20 mouse cellular contexts compared by ENCODE assay signal in genomic region chr2:64033871-64034270, GRCm38 (mm10).
A peak's percentile ranks its signal among the peaks of the same experiment; 100 is the strongest.
DNase-seq lines count a peak whose midpoint lies in the region; ATAC-seq and TF ChIP-seq lines count a peak whose summit lies in the region.
"Had no signal": no experiment of that assay in that cellular context is flagged by ENCODE, and none has a peak within 500 bp of the region (broad histone marks: within the 10 kb centered on the region; RNA-seq: fewer than 3 reads in every experiment).

No protein-coding gene starts in this region.

- TF ChIP-seq POLR2A in liver, adult 2 months (IDR thresholded peaks at IDR 0.05; ENCODE audit: extremely low read depth, insufficient read depth, low read length): no peak
- TF ChIP-seq POLR2A in brain, embryonic 14.5 days (IDR thresholded peaks at IDR 0.05; ENCODE audit: borderline replicate concordance, extremely low read depth, insufficient read depth, insufficient read length, poor library complexity, severe bottlenecking): no peak

- H3K27me3 ChIP-seq in liver, adult 2 months (ENCODE audit: control insufficient read depth, insufficient read depth, low read length): no peaks in the 10 kb centered on the region
- no peaks in the 10 kb centered on the region for H3K27me3 ChIP-seq in liver, embryonic 12.5 days (replicated peaks)
- H3K27me3 ChIP-seq: embryonic facial prominence, embryonic 12.5 days; hindbrain, embryonic 12.5 days; intestine, embryonic 15.5 days had no signal

- H3K36me3 ChIP-seq in liver, adult 2 months (ENCODE audit: control insufficient read depth, insufficient read depth, low read length): no peaks in the 10 kb centered on the region
- no peaks in the 10 kb centered on the region for H3K36me3 ChIP-seq in liver, embryonic 12.5 days
- H3K36me3 ChIP-seq: embryonic facial prominence, embryonic 12.5 days; heart, embryonic 10.5 days; hindbrain, embryonic 12.5 days; intestine, embryonic 15.5 days had no signal

- no peaks in the 10 kb centered on the region for H3K9me3 ChIP-seq in liver, embryonic 12.5 days (replicated peaks)
- H3K9me3 ChIP-seq: embryonic facial prominence, embryonic 12.5 days; heart, embryonic 10.5 days; hindbrain, embryonic 12.5 days; intestine, embryonic 15.5 days had no signal

- peaks cover 4% of the 10 kb centered on the region; the same call in 1 of the 2 replicates for H3K79me2 ChIP-seq in liver, adult 2 months (ENCODE audit: control insufficient read depth, insufficient read depth, low read length)

- no peak for TF ChIP-seq CTCF in gastrocnemius, adult 2 months (IDR thresholded peaks at IDR 0.05)
- no peak for TF ChIP-seq CTCF in liver, adult 2 months (IDR thresholded peaks at IDR 0.05; ENCODE audit: low read depth, low read length)
- TF ChIP-seq CTCF in brain, embryonic 14.5 days (IDR thresholded peaks at IDR 0.05; ENCODE audit: borderline replicate concordance, extremely low read depth, insufficient read depth, insufficient read length): no peak

- no peak overlapping the region for H3K27ac ChIP-seq in gastrocnemius, adult 2 months
- H3K27ac ChIP-seq in liver, adult 2 months (replicated peaks; ENCODE audit: insufficient read depth, low read depth, low read length): no peak overlapping the region
- H3K27ac ChIP-seq in liver, embryonic 12.5 days: no peak overlapping the region
- H3K27ac ChIP-seq: embryonic facial prominence, embryonic 12.5 days; heart, embryonic 10.5 days; hindbrain, embryonic 12.5 days; intestine, embryonic 15.5 days had no signal

- WGBS in liver, adult 2 months: 25% methylated on average over 3 of the region's 3 CpGs
- WGBS in liver, embryonic 12.5 days (ENCODE audit: insufficient replicate concordance): 64% methylated on average over 3 of the region's 3 CpGs

- intact Hi-C loops in gastrocnemius, adult 2 months (cut with DNase I): no loop called here
- intact Hi-C loops in gastrocnemius, postnatal 36 days (cut with DNase I): no loop called here

- no peak overlapping the region for H3K9ac ChIP-seq in liver, adult 2 months (ENCODE audit: low read depth, low read length)
- H3K9ac ChIP-seq in liver, embryonic 12.5 days: no peak overlapping the region
- H3K9ac ChIP-seq: embryonic facial prominence, embryonic 12.5 days; forebrain, postnatal 0 days; hindbrain, embryonic 12.5 days; intestine, embryonic 15.5 days had no signal

- peak; percentile 5 for DNase-seq in adrenal gland, postnatal 25 days
- DNase-seq in adrenal gland, adult 18-20 months (ENCODE audit: low spot score in 2 of 2): no peak
- peak; percentile 15 for DNase-seq in gastrocnemius, adult 2 months
- no peak for DNase-seq in gastrocnemius, postnatal 36 days
- peak; percentile 65 for DNase-seq in liver, adult 2 months (ENCODE audit: extremely low read depth, low read depth, low spot score)
- DNase-seq in brain, embryonic 14.5 days (ENCODE audit: low read depth): peak; percentile 25
- DNase-seq: cerebellum, adult 11-12 months; cerebellum, adult 9-11 months; forebrain, postnatal 0 days; gastrocnemius, postnatal 25 days; heart, adult 18-20 months; heart, postnatal 10 days; heart, postnatal 4 days; kidney, adult 18-20 months had no signal

- no peak for ATAC-seq in liver, embryonic 12.5 days
- no peak for ATAC-seq in granulocyte monocyte progenitor cell, adult 5-6 weeks (replicated peaks; ENCODE audit: poor library complexity, severe bottlenecking)
- ATAC-seq: forebrain, postnatal 0 days; intestine, embryonic 15.5 days had no signal

- no peak overlapping the region for H3K4me3 ChIP-seq in gastrocnemius, adult 2 months
- H3K4me3 ChIP-seq in liver, adult 2 months (ENCODE audit: insufficient read depth, low read depth, low read length): no peak overlapping the region
- no peak overlapping the region for H3K4me3 ChIP-seq in liver, embryonic 12.5 days
- H3K4me3 ChIP-seq: embryonic facial prominence, embryonic 12.5 days; heart, embryonic 10.5 days; hindbrain, embryonic 12.5 days; intestine, embryonic 15.5 days had no signal

- H3K4me2 ChIP-seq in liver, embryonic 12.5 days: no peak overlapping the region
- H3K4me2 ChIP-seq: embryonic facial prominence, embryonic 12.5 days; hindbrain, embryonic 12.5 days; intestine, embryonic 15.5 days had no signal

- no peaks in the 10 kb centered on the region for H3K4me1 ChIP-seq in liver, adult 2 months (ENCODE audit: control insufficient read depth, insufficient read depth, low read length)
- H3K4me1 ChIP-seq in liver, embryonic 12.5 days: no peaks in the 10 kb centered on the region
- H3K4me1 ChIP-seq: embryonic facial prominence, embryonic 12.5 days; hindbrain, embryonic 12.5 days; intestine, embryonic 15.5 days had no signal

Comparison
In these comparisons a context has a peak if more than half of its experiments do, and no peak if none do; other contexts are left out.
1. DNase-seq: peak in adrenal gland, postnatal 25 days (single experiment), gastrocnemius, adult 2 months (single experiment), liver, adult 2 months (single experiment) and brain, embryonic 14.5 days (single experiment); none in adrenal gland, adult 18-20 months (0 of 2) and gastrocnemius, postnatal 36 days (0 of 2).